Mouse (Mus musculus) heart, embryonic 12.5 days (tissue): Measurements from ENCODE around the gene Ankrd13d. TPM values are rescaled to one million over a fixed set of nuclear protein-coding genes. Genes with fewer than 3 reads are reported as not detected.

Experiments
- ATAC-seq: fragments of 200-750 bp; cut with Nextera tagmentation; 2 replicates; pipeline ENCODE4 v1.8.0; 2017; ENCODE audit warnings: moderate TSS enrichment, moderate library complexity; ENCODE audit not compliant: insufficient number of reproducible peaks, low FRiP score
- H3K27ac ChIP-seq: fragments of 300-500 bp; sonication (generic); 2 replicates; pipeline ENCODE4 v1.5.1; 2016; ENCODE audit warnings: mild to moderate bottlenecking, moderate library complexity; ENCODE audit not compliant: poor library complexity, severe bottlenecking
- H3K27me3 ChIP-seq: fragments of 300-500 bp; sonication (generic); replicated peaks from 2 replicates; pipeline ENCODE4 v1.6.1; 2016; ENCODE audit warnings: mild to moderate bottlenecking, moderate library complexity
- H3K36me3 ChIP-seq: fragments of 300-500 bp; sonication (generic); 2 replicates; pipeline ENCODE4 v1.6.1; 2016; ENCODE audit warnings: mild to moderate bottlenecking, moderate library complexity
- H3K4me1 ChIP-seq: fragments of 300-500 bp; sonication (generic); replicated peaks from 2 replicates; pipeline ENCODE4 v1.6.1; 2016; ENCODE audit warnings: mild to moderate bottlenecking
- H3K4me2 ChIP-seq: fragments of 300-500 bp; sonication (generic); 2 replicates; pipeline ENCODE4 v1.6.1; 2016; ENCODE audit warnings: mild to moderate bottlenecking, moderate library complexity
- H3K4me3 ChIP-seq: fragments of 300-500 bp; sonication (generic); 2 replicates; pipeline ENCODE4 v1.5.1; 2016; ENCODE audit warnings: mild to moderate bottlenecking
- H3K9ac ChIP-seq: fragments of 300-500 bp; sonication (generic); 2 replicates; pipeline ENCODE4 v1.6.1; 2016; ENCODE audit warnings: mild to moderate bottlenecking, moderate library complexity
- H3K9me3 ChIP-seq: fragments of 300-500 bp; sonication (generic); replicated peaks from 2 replicates; pipeline ENCODE4 v1.6.1; 2016; ENCODE audit warnings: mild to moderate bottlenecking, moderate library complexity
- WGBS: fragments of 180-500 bp; shearing (Covaris S2); methylation state at CpG from one replicate; pipeline ENCODE4 v1.1.7; 2016; 5-methylcytosine and 5-hydroxymethylcytosine counted together
- polyA plus RNA-seq: library from polyadenylated mRNA; unstranded; fragments of >200 nt; fragmentation: Nextera tagmentation; extraction: Ambion mirVana; gene quantifications from 2 replicates; pipeline ENCODE4 v1.2.1, GENCODE M21; 2016

Gene Ankrd13d
- polyA plus RNA-seq, 1 experiment from 2014 or later: 1.6 TPM

- no peak for ATAC-seq
- Histone ChIP-seq H3K4me2 (peak overlapping the region; percentile 53), H3K9me3 (no peaks in the 10 kb centered on the region), H3K27me3 (no peaks in the 10 kb centered on the region), H3K4me3 (peak overlapping the region; percentile 7; the same call in 1 of the 2 replicates), H3K9ac (peak overlapping the region; percentile 53; the same call in 1 of the 2 replicates), H3K36me3 (0 out of 2 replicates have a peak, but pooled peaks cover 9% of the 10 kb centered on the region), H3K27ac (peak overlapping the region; percentile 78; the same call in 1 of the 2 replicates), H3K4me1 (peaks cover 70% of the 10 kb centered on the region)
- 54% methylated on average over 11 of the region's 11 CpGs for WGBS
Observed at GRCm38 (mm10) chr19:4300852-4301734, 18.2 kb upstream of the Ankrd13d start.

DNA sequence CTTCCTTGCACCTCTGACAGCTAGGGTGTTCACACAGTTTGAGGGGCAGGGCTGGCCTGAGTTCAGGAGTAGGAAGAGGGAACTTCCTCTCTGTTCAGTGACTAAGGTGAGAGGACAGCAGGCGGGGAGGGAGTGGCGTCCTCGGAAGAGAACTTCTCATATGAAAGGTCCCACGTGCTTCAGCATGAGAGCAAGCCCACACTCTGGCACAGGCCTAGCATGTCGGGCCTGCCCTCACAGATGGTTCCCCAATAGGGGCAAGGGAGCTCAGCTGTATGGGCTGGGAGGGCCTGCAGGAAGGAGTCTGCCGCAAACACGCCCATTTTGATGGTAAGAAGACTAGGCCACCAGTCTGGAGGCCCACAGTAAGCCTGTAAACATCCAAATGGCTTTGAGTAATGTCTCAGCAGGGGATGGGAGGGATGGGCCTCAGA lies 17.4 kb upstream of the Ankrd13d start:
- 45% methylated on average over 7 of the region's 7 CpGs for WGBS
- Histone ChIP-seq H3K4me1 (peaks cover 70% of the 10 kb centered on the region), H3K36me3 (0 out of 2 replicates have a peak, but pooled peaks cover 9% of the 10 kb centered on the region), H3K27ac (no peak overlapping the region), H3K27me3 (no peaks in the 10 kb centered on the region), H3K9me3 (no peaks in the 10 kb centered on the region), H3K9ac (no peak overlapping the region), H3K4me3 (no peak overlapping the region), H3K4me2 (no peak overlapping the region)
- ATAC-seq: no peak

- Histone ChIP-seq H3K27me3 (no peaks in the 10 kb centered on the region), H3K4me2 (no peak overlapping the region), H3K36me3 (0 out of 2 replicates have a peak, but pooled peaks cover 9% of the 10 kb centered on the region), H3K27ac (no peak overlapping the region), H3K4me3 (no peak overlapping the region), H3K9ac (no peak overlapping the region), H3K4me1 (peaks cover 69% of the 10 kb centered on the region), H3K9me3 (no peaks in the 10 kb centered on the region)
- ATAC-seq: no peak
- 73% methylated on average over 6 of the region's 6 CpGs for WGBS
Observed at GRCm38 (mm10) chr19:4299574-4300270, 16.8 kb upstream of the Ankrd13d start.

DNA sequence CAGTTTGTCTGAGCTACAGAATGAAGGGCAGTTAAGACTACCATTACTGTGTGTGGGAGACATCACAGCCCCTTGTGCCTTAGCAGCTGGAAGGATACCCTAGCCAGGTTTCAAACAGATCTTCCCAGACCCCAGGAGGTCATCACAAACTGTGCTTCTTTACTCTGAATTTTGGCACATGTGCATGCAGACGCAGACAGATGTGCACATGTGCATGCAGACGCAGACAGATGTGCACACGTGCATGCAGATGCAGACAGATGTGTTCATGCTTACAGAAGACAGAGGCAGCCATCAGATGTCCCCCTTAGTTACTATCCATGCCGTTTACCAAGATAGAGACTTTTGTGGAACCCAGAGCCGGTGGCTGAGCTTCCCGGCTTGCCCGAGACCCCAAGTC lies 16.2 kb upstream of the Ankrd13d start:
- Histone ChIP-seq H3K9me3 (no peaks in the 10 kb centered on the region), H3K4me2 (no peak overlapping the region), H3K27ac (no peak overlapping the region), H3K36me3 (0 out of 2 replicates have a peak, but pooled peaks cover 9% of the 10 kb centered on the region), H3K4me3 (no peak overlapping the region), H3K27me3 (no peaks in the 10 kb centered on the region), H3K4me1 (peaks cover 69% of the 10 kb centered on the region), H3K9ac (no peak overlapping the region)
- no peak for ATAC-seq
- WGBS: 89% methylated on average over 7 of the region's 7 CpGs

DNA sequence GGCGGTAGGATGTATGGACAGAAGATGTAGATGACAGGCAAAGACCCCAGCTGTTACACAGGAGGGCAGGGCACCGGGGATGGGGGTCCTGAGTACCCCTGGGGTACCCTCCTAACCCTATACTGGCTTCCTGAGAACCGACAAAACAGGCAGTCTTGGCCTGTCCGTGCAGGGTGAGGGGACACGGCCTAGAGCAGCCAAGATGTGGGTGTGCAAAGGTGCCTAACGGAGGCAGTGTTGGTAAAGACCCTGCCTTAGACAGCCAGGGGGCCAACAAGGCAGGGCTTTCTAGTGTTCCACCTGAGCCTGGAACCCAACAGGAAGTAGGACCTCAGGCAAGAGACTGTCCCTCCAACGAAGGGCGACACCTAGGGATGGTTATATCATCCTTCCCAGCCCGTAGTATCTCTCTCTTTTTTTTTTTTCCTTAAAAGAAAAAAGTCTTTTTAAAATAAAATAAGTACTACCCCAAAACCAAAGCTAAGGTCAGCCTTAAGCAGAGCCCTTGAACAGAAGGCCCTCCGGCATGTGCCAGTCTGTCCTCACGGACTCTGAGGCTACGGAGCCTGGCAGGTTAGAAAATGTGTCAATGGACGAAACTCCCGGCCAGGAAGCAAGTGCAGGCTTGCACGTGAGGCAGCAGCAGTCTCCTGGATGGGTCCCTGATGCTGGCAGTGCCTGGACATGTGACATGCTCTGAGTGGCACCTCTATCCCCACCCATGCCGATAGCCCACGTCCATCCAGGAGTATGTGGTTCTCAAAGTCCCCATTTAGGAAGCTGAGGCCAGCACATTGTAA lies 15.6 kb upstream of the Ankrd13d start:
- no peak overlapping the region for H3K27ac ChIP-seq
- no peaks in the 10 kb centered on the region for H3K27me3 ChIP-seq
- no peaks in the 10 kb centered on the region for H3K9me3 ChIP-seq
- no peak overlapping the region for H3K4me2 ChIP-seq
- H3K4me3 ChIP-seq: no peak overlapping the region
- no peak for ATAC-seq
- 0 out of 2 replicates have a peak, but pooled peaks cover 9% of the 10 kb centered on the region for H3K36me3 ChIP-seq
- H3K4me1 ChIP-seq: peaks cover 67% of the 10 kb centered on the region
- WGBS: 83% methylated on average over 17 of the region's 17 CpGs
- no peak overlapping the region for H3K9ac ChIP-seq

DNA sequence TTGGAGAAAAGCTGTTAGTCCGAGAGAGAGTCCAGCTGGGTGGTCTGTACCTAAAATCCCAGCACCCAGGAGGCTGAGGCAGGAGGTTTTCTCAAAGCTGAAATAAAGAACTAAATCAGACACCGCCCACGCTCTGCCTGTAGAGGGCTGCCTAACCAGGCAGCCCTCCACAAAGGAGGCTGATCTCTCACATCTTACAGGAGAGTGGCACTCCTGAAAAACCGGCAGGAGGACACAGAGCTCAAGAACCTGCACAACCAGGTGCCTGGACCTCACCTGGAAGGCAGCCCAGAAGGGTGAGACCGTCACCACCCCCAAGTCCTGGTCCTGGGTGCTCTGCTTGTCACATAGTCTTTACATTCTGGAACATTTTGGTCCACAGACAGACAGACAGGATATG lies 14.9 kb upstream of the Ankrd13d start:
- Histone ChIP-seq H3K4me2 (no peak overlapping the region), H3K4me1 (peaks cover 60% of the 10 kb centered on the region)
- no peak for ATAC-seq

GRCm38 (mm10) chr19:4296611-4297010 lies 13.7 kb upstream of the Ankrd13d start:
- Histone ChIP-seq H3K27ac (no peak overlapping the region), H3K36me3 (peaks cover 24% of the 10 kb centered on the region), H3K9me3 (no peaks in the 10 kb centered on the region), H3K4me1 (peaks cover 48% of the 10 kb centered on the region), H3K27me3 (no peaks in the 10 kb centered on the region), H3K9ac (no peak overlapping the region), H3K4me3 (no peak overlapping the region), H3K4me2 (no peak overlapping the region)
- WGBS: 89% methylated on average over 2 of the region's 2 CpGs
- no peak for ATAC-seq

More for the DNA sequence above, 14.9 kb upstream of the Ankrd13d start:
- Histone ChIP-seq H3K4me3 (no peak overlapping the region), H3K27me3 (no peaks in the 10 kb centered on the region), H3K9me3 (no peaks in the 10 kb centered on the region), H3K36me3 (peaks cover 12% of the 10 kb centered on the region; the same call in 1 of the 2 replicates), H3K27ac (no peak overlapping the region), H3K9ac (no peak overlapping the region)
- 84% methylated on average over 5 of the region's 5 CpGs for WGBS

- no peak for ATAC-seq
- H3K4me3 ChIP-seq: no peak overlapping the region
- H3K4me2 ChIP-seq: no peak overlapping the region
- WGBS: 81% methylated on average over 4 of the region's 4 CpGs
- no peak overlapping the region for H3K9ac ChIP-seq
- H3K27ac ChIP-seq: no peak overlapping the region
- H3K9me3 ChIP-seq: no peaks in the 10 kb centered on the region
- H3K4me1 ChIP-seq: peaks cover 36% of the 10 kb centered on the region
- H3K36me3 ChIP-seq: peaks cover 37% of the 10 kb centered on the region
- H3K27me3 ChIP-seq: no peaks in the 10 kb centered on the region
Observed at GRCm38 (mm10) chr19:4295391-4295790, 12.5 kb upstream of the Ankrd13d start.

DNA sequence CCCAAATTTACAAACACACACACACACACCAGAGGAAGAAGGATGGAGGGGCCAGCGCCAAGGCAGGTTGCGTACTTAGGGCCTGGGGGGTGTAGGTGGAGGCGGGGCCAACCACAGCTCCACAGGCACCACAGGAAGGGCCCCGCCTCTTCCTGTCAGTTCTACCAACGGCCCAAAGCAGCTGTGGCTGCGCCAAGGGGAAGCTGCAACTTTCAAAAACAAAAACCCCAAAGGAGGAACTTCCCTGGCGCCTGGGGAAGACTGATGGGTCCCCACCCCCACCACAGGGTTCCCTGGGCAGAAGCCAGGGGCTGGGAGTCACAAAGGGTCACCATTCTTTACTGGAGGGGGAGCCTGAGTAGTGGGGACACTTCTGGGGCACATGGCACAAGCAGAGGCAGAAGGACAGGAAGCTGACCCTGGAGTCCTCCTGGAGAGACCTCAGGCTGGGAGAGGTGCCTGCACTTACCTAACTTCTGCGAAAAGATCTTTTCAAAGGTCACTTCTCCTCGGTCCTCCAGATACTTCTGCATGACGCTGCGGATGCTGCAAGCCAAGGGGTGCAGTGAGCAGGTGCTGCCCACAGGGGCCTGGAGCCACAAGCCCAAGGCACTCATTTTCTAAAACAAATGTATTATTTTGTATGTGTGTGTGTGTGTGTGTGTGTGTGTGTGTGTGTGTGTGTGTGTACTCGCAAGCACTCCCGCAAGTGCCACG lies 11.6 kb upstream of the Ankrd13d start:
- peaks cover 45% of the 10 kb centered on the region for H3K36me3 ChIP-seq
- H3K4me3 ChIP-seq: no peak overlapping the region
- no peak overlapping the region for H3K9ac ChIP-seq
- H3K4me1 ChIP-seq: peaks cover 27% of the 10 kb centered on the region
- H3K27me3 ChIP-seq: no peaks in the 10 kb centered on the region
- H3K4me2 ChIP-seq: no peak overlapping the region
- ATAC-seq: peak; percentile 43; the same call in 1 of the 2 replicates
- H3K9me3 ChIP-seq: no peaks in the 10 kb centered on the region
- peak overlapping the region; percentile 32; the same call in 1 of the 2 replicates for H3K27ac ChIP-seq
- WGBS: 60% methylated on average over 14 of the region's 14 CpGs

DNA sequence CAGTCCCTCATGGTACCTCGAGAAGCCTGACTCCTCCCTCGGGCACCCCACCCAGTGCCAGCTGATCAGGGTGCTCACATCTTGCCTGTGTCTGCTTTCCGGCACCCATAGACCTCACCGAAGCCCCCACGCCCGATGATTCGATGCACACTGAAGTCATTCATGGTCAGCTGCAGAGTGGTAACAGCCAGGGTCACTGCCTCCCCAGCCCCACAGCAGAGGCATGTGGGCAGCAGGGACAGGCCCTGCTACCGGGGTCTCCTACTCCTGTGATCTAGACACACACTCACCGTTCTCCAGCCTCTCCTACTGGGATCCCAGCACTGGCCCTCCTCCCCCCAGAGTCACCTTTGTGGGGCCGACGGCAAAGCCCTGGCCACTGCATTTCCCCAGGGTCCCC lies 8.2 kb upstream of the Ankrd13d start:
- no peaks in the 10 kb centered on the region for H3K27me3 ChIP-seq
- H3K4me1 ChIP-seq: peaks cover 11% of the 10 kb centered on the region; the same call in 1 of the 2 replicates
- H3K4me3 ChIP-seq: no peak overlapping the region
- no peak overlapping the region for H3K4me2 ChIP-seq
- no peak for ATAC-seq
- no peaks in the 10 kb centered on the region for H3K9me3 ChIP-seq
- 92% methylated on average over 11 of the region's 11 CpGs for WGBS
- H3K9ac ChIP-seq: no peak overlapping the region
- peaks cover 70% of the 10 kb centered on the region for H3K36me3 ChIP-seq
- H3K27ac ChIP-seq: no peak overlapping the region
